Mouse (Mus musculus) spleen, postnatal 36 days (tissue): Measurements from ENCODE around the gene Coq2.

Experiments
- DNase-seq, 2 experiments: peaks; one replicate each; pipeline ENCODE4 v3.0.0; 2022; ENCODE audit warnings: low spot score in 2 of 2, mixed read lengths in 1 of 2

Gene Coq2

GRCm38 (mm10) chr5:100621876-100622508, 52.9 kb downstream of the Coq2 start:
- DNase-seq = no peak

GRCm38 (mm10) chr5:100620952-100621351, 54.0 kb downstream of the Coq2 start:
- no peak for DNase-seq

GRCm38 (mm10) chr5:100619586-100620275, 55.2 kb downstream of the Coq2 start:
- no peak for DNase-seq

- no peak for DNase-seq
These were observed 60.8 kb downstream of the Coq2 start for GRCm38 (mm10) chr5:100613896-100614768.

- DNase-seq = no peak
These were observed 67.1 kb downstream of the Coq2 start for GRCm38 (mm10) chr5:100607868-100608267.

GRCm38 (mm10) chr5:100607090-100607762, 67.7 kb downstream of the Coq2 start:
- DNase-seq = no peak

- DNase-seq = no peak
These were observed 69.1 kb downstream of the Coq2 start for GRCm38 (mm10) chr5:100605828-100606229.
